ENCODE assay signal across 8 mouse cellular contexts in genomic region chr15:88828800-88829705, GRCm38 (mm10). TPM values are rescaled to one million over a fixed set of nuclear protein-coding genes. Genes with fewer than 3 reads are reported as not detected.
A peak's percentile ranks its signal among the peaks of the same experiment; 100 is the strongest.
DNase-seq lines count a peak whose midpoint lies in the region; ATAC-seq and TF ChIP-seq lines count a peak whose summit lies in the region.

No protein-coding gene starts in this region.

- intact Hi-C loops in left cerebral cortex, adult 2 months (cut with DNase I): loop anchor here (1.0 to 5.0 kb wide), 6 partner anchors 33 to 383 kb away; partner anchors contain the start of genes Pim3, Ppp6r2 and Trabd

- peaks cover 2% of the 10 kb centered on the region; the same call in 1 of the 2 replicates for H3K4me1 ChIP-seq in cortical plate, adult 2 months (ENCODE audit: control insufficient read depth, insufficient read depth, low read length)

- H3K4me3 ChIP-seq in cortical plate, adult 2 months (ENCODE audit: insufficient read depth, low read length): no peak overlapping the region
- H3K4me3 ChIP-seq in left cerebral cortex, adult 2 months: no peak overlapping the region

- TF ChIP-seq POLR2A in cortical plate, adult 2 months (IDR thresholded peaks at IDR 0.05; ENCODE audit: extremely low read depth, insufficient read depth, low read length): no peak

- peak; percentile 94 for ATAC-seq in activated CD4-positive, CD25-positive, alpha-beta regulatory T cell, adult 4 months
- ATAC-seq in megakaryocyte, adult 5-6 weeks (ENCODE audit: poor library complexity, severe bottlenecking): peak; percentile 97

- TF ChIP-seq CTCF in cortical plate, adult 2 months (IDR thresholded peaks at IDR 0.05; ENCODE audit: extremely low read depth, insufficient read depth, low read length): peak; percentile 97
- TF ChIP-seq CTCF in left cerebral cortex, adult 2 months (IDR thresholded peaks at IDR 0.05): peak; percentile 69

- H3K27ac ChIP-seq in cortical plate, adult 2 months (ENCODE audit: insufficient read depth, low read length): no peak overlapping the region
- H3K27ac ChIP-seq in left cerebral cortex, adult 2 months: no peak overlapping the region

- peak; percentile 94 for DNase-seq in gastrocnemius, postnatal 10 days
- DNase-seq in hindlimb bud, embryonic 11.5 days (ENCODE audit: extremely low spot score, low read depth, low spot score): peak; percentile 70
- DNase-seq in left cerebral cortex, adult 2 months (ENCODE audit: extremely low spot score in 1 of 2, low spot score in 2 of 2): peak; percentile 85 to 90
- DNase-seq in right cerebral cortex, adult 18-20 months: peak; percentile 87
- DNase-seq in urinary bladder, adult 18-20 months (ENCODE audit: low spot score in 2 of 2): peak; percentile 79 to 91

RNA-seq across cellular contexts. Expression of gene Creld2, which starts 9.6 kb away (rescaled TPM):
- 10 to 100 TPM; 25.4 to 30.9 TPM for polyA plus RNA-seq in activated CD4-positive, CD25-positive, alpha-beta regulatory T cell, adult 4 months (2017; shearing (Covaris generic))
- 25.7 and 26.6 TPM in 2 replicates for polyA plus RNA-seq in cortical plate, adult 2 months (2012; rRNA removed)
- total RNA-seq in gastrocnemius, postnatal 10 days (2021): 10 to 100 TPM in 1 of 2 experiments, 1 to 10 TPM in 1; 9.4 to 13.6 TPM
- 10 to 100 TPM; 22.1 to 26.3 TPM for total RNA-seq in left cerebral cortex, adult 2 months (2021)
- 21.5 and 22.2 TPM in 2 replicates for total RNA-seq in megakaryocyte, adult 5-6 weeks (2015)
- total RNA-seq in megakaryocyte, adult 5-6 weeks (2017): 38.6 and 41.4 TPM in 2 replicates

RNA-seq across cellular contexts. Expression of gene Alg12, which starts 9.9 kb away (rescaled TPM):
- polyA plus RNA-seq in activated CD4-positive, CD25-positive, alpha-beta regulatory T cell, adult 4 months (2017; shearing (Covaris generic)): 10 to 100 TPM; 13.5 to 15.0 TPM
- polyA plus RNA-seq in cortical plate, adult 2 months (2012; rRNA removed): 17.0 and 17.5 TPM in 2 replicates
- 1 to 10 TPM; 5.7 to 6.5 TPM for total RNA-seq in gastrocnemius, postnatal 10 days (2021)
- 10 to 100 TPM; 13.3 to 14.4 TPM for total RNA-seq in left cerebral cortex, adult 2 months (2021)
- 11.0 and 13.0 TPM in 2 replicates for total RNA-seq in megakaryocyte, adult 5-6 weeks (2015)
- 5.1 and 5.7 TPM in 2 replicates for total RNA-seq in megakaryocyte, adult 5-6 weeks (2017)

RNA-seq across cellular contexts. Expression of gene Pim3, which starts 32.9 kb away (rescaled TPM):
- polyA plus RNA-seq in activated CD4-positive, CD25-positive, alpha-beta regulatory T cell, adult 4 months (2017; shearing (Covaris generic)): 1 to 10 TPM; 2.6 to 3.6 TPM
- 14.2 and 16.7 TPM in 2 replicates for polyA plus RNA-seq in cortical plate, adult 2 months (2012; rRNA removed)
- total RNA-seq in gastrocnemius, postnatal 10 days (2021): 10 to 100 TPM; 14.8 to 19.4 TPM
- total RNA-seq in left cerebral cortex, adult 2 months (2021): 10 to 100 TPM; 46.8 to 50.0 TPM
- 6.9 and 12.5 TPM in 2 replicates for total RNA-seq in megakaryocyte, adult 5-6 weeks (2015)
- total RNA-seq in megakaryocyte, adult 5-6 weeks (2017): 3.3 and 4.7 TPM in 2 replicates
